Comparison of ENCODE assay signal across 10 mouse cellular contexts in genomic region chr6:119661081-119661493, GRCm38 (mm10).
A peak's percentile ranks its signal among the peaks of the same experiment; 100 is the strongest.
DNase-seq lines count a peak whose midpoint lies in the region; ATAC-seq and TF ChIP-seq lines count a peak whose summit lies in the region.
"Had no signal": no experiment of that assay in that cellular context is flagged by ENCODE, and none has a peak within 500 bp of the region (broad histone marks: within the 10 kb centered on the region; RNA-seq: fewer than 3 reads in every experiment).

No protein-coding gene starts in this region.

- H3K4me2 ChIP-seq in limb, embryonic 14.5 days (replicated peaks; ENCODE audit: low read depth, low read length, severe bottlenecking): no peak overlapping the region
- H3K4me2 ChIP-seq: lung, embryonic 15.5 days had no signal

- peak; percentile 30; the same call in 1 of the 2 replicates for ATAC-seq in limb, embryonic 14.5 days (ENCODE audit: low FRiP score, low read depth)

- no peak overlapping the region for H3K4me3 ChIP-seq in limb, embryonic 14.5 days (replicated peaks; ENCODE audit: low read length)
- H3K4me3 ChIP-seq: lung, embryonic 15.5 days had no signal

- TF ChIP-seq POLR2A in limb, embryonic 14.5 days (IDR thresholded peaks at IDR 0.05; ENCODE audit: borderline replicate concordance, extremely low read depth, insufficient read depth, insufficient read length): no peak

- H3K9ac ChIP-seq in limb, embryonic 14.5 days (ENCODE audit: low read depth, low read length, severe bottlenecking): no peak overlapping the region
- H3K9ac ChIP-seq: lung, embryonic 15.5 days had no signal

- H3K9me3 ChIP-seq in limb, embryonic 14.5 days (ENCODE audit: control insufficient read depth, low read length): no peaks in the 10 kb centered on the region
- H3K9me3 ChIP-seq: lung, embryonic 15.5 days had no signal

- intact Hi-C loops in left cerebral cortex, postnatal 4 days (cut with DNase I): no loop called here
- intact Hi-C loops in left cerebral cortex, postnatal 14 days (cut with DNase I): no loop called here

- H3K36me3 ChIP-seq in limb, embryonic 14.5 days (ENCODE audit: control insufficient read depth, insufficient read depth, low read length): 0 out of 2 replicates have a peak, but pooled peaks cover 3% of the 10 kb centered on the region
- H3K36me3 ChIP-seq: lung, embryonic 15.5 days had no signal

- no peaks in the 10 kb centered on the region; the same call in 1 of the 2 replicates for H3K4me1 ChIP-seq in limb, embryonic 14.5 days (ENCODE audit: control insufficient read depth, insufficient read depth, low read length)
- H3K4me1 ChIP-seq: lung, embryonic 15.5 days had no signal

- DNase-seq in heart, adult 11 months: peak; percentile 80
- no peak for DNase-seq in heart, adult 9 months (ENCODE audit: low spot score in 2 of 2)
- peak; percentile 6 for DNase-seq in left cerebral cortex, postnatal 4 days
- DNase-seq in left cerebral cortex, postnatal 14 days (ENCODE audit: low spot score in 2 of 2): no peak
- DNase-seq in cerebellum, postnatal 25 days: peak; percentile 58 to 75
- peak; percentile 64 for DNase-seq in limb, embryonic 14.5 days (ENCODE audit: low spot score)
- no peak for DNase-seq in spleen, adult 12 weeks (ENCODE audit: low spot score)
- no peak for DNase-seq in right cerebral cortex, postnatal 36 days (ENCODE audit: low spot score in 2 of 2)
- DNase-seq: gastrocnemius, postnatal 10 days had no signal

- no peaks in the 10 kb centered on the region for H3K27me3 ChIP-seq in limb, embryonic 14.5 days (ENCODE audit: control insufficient read depth, insufficient read depth, low read length)
- H3K27me3 ChIP-seq: lung, embryonic 15.5 days had no signal

- H3K27ac ChIP-seq in limb, embryonic 14.5 days (replicated peaks; ENCODE audit: low read depth, low read length): no peak overlapping the region; the same call in 1 of the 2 replicates
- H3K27ac ChIP-seq: lung, embryonic 15.5 days had no signal

- 41% methylated on average over 3 of the region's 3 CpGs for WGBS in limb, embryonic 14.5 days

Comparison
In these comparisons a context has a peak if more than half of its experiments do, and no peak if none do; other contexts are left out.
1. DNase-seq: peak in heart, adult 11 months (single experiment), left cerebral cortex, postnatal 4 days (single experiment), cerebellum, postnatal 25 days (2 of 2) and limb, embryonic 14.5 days (single experiment); none in heart, adult 9 months (0 of 2), left cerebral cortex, postnatal 14 days (0 of 2), spleen, adult 12 weeks (single experiment) and right cerebral cortex, postnatal 36 days (0 of 2).